Mouse (Mus musculus) layer of hippocampus, adult 8-10 months (tissue): ENCODE measurements around the gene Ugt1a7c. TPM values are rescaled to one million over a fixed set of nuclear protein-coding genes. Genes with fewer than 3 reads are reported as not detected.

Experiments
- DNase-seq, 2 experiments: peaks; one replicate each; pipeline ENCODE4 v3.0.0; 2022; ENCODE audit warnings: low spot score in 2 of 2
- total RNA-seq, 4 experiments: library from RNA; stranded (reverse); gene quantifications; 2 replicates each; pipeline ENCODE4 v1.2.4; 2022

Ugt1a7c gene
- total RNA-seq, 4 experiments from 2014 or later, result 0.37 to 3.8 (median 2.2) TPM

GRCm38 (mm10) chr1:88259643-88260024 is 164.8 kb downstream of the Ugt1a7c start:
- no peak for DNase-seq

DNA sequence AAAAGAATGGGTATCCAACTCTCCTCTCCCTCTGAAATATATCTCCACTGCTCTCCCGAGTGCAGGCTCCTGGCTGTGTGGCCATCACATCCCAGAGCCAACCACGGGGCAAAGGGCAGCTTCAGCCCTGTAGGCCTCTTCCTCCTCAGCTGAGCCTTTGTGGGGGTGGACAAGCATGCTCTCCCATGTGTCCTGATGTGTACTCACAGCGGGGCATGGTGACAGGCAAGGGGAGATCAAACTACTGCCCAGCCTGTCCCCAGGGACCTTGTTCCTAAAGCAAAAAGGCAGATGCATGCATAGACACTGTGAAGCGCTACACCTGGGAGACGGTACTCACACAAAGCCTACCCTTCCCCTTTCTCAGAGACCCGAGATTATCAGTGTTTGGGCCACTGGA is 165.3 kb downstream of the Ugt1a7c start:
- DNase-seq, result peak in 1 of 2 experiments; percentile 48

DNA sequence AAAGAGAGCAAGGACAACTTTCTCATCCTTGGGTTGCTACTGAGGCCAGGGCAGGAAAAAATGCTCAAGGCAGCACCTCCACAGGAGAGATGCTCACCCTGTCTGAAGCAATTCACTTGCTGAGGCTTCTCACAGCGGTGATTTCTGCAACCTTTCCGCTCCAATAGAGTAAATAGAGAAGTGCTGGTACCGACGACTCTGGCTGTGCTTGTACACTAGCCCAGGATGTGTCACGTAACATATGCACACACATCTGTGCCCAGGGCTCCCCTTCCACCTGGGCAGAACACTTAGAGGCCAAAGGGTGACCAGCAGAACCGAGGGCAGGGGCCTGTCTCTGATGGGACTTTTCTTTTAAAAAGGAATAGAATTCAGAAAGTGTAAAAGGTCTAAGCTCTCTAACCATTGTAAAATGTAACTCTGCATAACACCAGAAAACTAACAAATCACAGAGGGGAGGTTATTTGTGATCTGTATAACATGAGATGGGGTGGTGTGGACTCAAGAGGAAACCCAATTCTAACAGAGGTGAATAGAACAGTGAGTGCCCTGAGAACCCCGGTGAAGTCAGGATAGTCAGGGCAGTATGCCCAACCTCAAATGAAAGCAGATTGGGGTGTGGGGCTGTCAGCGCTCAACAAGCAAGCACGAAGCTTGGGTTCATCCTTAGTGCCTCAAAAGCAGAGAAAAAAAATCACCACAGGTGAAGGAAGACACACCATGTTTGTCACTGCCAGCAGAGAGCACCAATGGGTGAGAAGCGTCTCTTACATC is 165.9 kb downstream of the Ugt1a7c start:
- DNase-seq, result no peak

- DNase-seq, result no peak
These were observed 166.8 kb downstream of the Ugt1a7c start for GRCm38 (mm10) chr1:88261706-88262105.

DNA sequence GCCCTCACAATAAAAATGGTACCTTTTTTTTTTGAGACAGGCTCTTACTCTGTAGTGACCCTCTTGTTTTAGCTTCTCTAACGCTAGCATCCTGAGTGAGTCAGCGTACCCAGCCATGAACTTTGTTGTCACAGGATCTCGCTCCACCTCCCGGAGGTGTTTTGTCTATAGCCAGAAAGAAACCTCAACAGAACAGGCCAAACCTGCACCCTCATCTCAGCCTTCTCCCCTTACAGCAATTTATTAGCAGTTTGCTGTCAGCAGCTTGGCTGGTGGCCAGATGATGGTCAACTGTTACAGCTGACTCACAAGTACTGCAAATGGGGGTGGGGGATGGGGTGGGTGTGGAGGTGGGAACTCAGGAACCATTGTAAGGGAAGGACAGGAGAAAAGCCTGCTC is 167.4 kb downstream of the Ugt1a7c start:
- peak; percentile 29 to 63 for DNase-seq

DNA sequence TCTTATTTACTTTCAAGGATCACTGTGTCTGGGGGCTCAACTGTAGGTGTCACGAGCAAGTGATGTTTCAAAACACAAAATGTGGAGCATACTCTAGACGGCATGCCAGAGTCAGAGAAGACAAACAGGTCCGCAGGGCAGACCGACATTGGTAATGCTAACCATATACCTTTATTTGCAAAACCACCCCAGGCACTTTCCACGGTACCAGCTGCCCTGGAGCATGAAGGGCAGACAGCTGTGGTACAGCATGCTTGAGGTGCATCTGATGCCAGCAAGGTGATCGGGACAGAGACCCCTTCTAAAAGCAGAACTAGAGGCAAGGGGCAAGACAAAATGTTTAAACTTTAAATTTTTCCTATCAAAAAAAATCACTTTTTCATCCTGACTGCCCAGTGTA is 168.1 kb downstream of the Ugt1a7c start:
- DNase-seq, result no peak

DNA sequence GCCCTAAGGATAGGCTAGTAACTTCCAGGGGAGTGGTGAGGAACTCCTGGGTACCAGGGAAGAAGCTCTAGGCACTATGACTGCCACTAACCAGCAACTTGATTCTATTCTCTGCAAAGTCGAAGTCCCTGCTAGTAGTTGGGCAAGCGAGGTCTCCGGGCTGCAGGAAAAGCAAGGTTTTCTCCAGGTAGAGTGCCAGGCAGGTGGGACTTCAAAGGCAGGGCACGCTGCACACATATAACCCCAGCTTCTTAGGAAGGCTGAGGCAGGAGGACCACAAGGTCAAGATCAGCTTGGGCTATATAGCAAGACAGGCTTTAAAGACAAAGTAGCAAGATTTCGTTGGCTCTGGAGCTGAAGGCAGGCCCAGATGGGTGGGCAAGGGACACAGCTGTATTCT is 168.9 kb downstream of the Ugt1a7c start:
- DNase-seq, result no peak

GRCm38 (mm10) chr1:88264237-88264868 is 169.5 kb downstream of the Ugt1a7c start:
- no peak for DNase-seq

- DNase-seq, result no peak
These were observed 170.0 kb downstream of the Ugt1a7c start for GRCm38 (mm10) chr1:88264869-88265240.

DNA sequence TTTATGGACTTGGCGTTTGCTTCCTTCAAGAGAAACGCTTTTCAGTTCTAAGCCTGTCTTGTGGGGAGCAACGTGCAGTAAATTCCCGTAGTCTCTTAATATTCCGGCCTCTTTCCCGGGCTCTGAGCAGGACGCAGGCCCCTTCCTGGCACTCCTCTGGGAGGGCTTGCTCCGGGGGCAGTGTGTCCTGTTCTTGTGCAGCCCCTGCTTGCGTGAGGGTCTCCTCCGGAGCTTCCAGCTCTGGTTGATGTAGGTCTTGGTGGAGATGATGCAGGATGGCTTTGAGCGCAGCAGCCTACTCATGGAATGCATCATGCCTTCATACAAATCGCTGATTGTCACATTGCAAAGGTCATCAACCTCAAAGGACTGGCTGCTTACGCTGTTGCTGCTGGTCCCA is 171.3 kb downstream of the Ugt1a7c start:
- DNase-seq, result no peak

DNA sequence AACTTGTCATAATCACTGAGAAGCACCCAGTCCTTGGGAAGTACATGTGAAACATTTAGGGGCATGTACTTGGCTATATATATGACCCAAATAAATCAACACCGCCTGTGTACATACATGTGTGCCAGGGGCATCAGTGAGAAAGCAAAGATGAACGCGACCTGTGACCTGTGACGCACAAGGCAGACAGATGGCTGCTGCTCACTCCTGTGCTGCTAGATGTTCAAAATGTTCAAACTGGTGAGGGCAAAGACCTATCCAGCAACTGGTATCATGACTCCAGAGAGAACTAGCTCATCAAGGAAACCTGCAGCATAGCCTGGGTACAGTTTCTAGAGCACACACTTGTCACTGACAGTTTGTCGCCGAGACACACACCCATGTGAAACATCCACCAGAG is 172.6 kb downstream of the Ugt1a7c start:
- DNase-seq, result no peak

GRCm38 (mm10) chr1:88268070-88268469 is 173.2 kb downstream of the Ugt1a7c start:
- DNase-seq, result no peak

Other genes starting within 250 kb of the Ugt1a7c start
- 100 to 1,000 TPM; 102 to 113 (median 110) TPM for gene Dgkd, start 241.8 kb upstream of the Ugt1a7c start, total RNA-seq
- 10 to 100 TPM; 23.6 to 33.7 (median 25.8) TPM for gene Usp40, start 86.5 kb upstream of the Ugt1a7c start, total RNA-seq
- gene Ugt1a10, start 39.7 kb upstream of the Ugt1a7c start, total RNA-seq, result not detected
- gene Ugt1a9, start 24.3 kb upstream of the Ugt1a7c start, total RNA-seq, result not detected
- gene Ugt1a8, start 7.2 kb upstream of the Ugt1a7c start, total RNA-seq, result not detected
- under 1 TPM in 2 of 4 experiments, not detected in 2; 0.34 TPM for gene Ugt1a6b, start 8.2 kb downstream of the Ugt1a7c start, total RNA-seq
- 1 to 10 TPM; 1.4 to 4.1 (median 2.2) TPM for gene Ugt1a6a, start 39.7 kb downstream of the Ugt1a7c start, total RNA-seq
- under 1 TPM in 1 of 4 experiments, not detected in 3; 0.65 TPM for gene Ugt1a5, start 71.0 kb downstream of the Ugt1a7c start, total RNA-seq
- under 1 TPM in 1 of 4 experiments, not detected in 3; 0.53 TPM for gene Ugt1a2, start 105.5 kb downstream of the Ugt1a7c start, total RNA-seq
- 1 to 10 TPM; 1.7 to 3.7 (median 2.6) TPM for gene Dnajb3, start 110.7 kb downstream of the Ugt1a7c start, total RNA-seq
- not detected for gene Ugt1a1, start 116.9 kb downstream of the Ugt1a7c start, total RNA-seq
- under 1 TPM in 2 of 4 experiments, not detected in 2; 0.06 to 0.16 TPM for gene Mroh2a, start 131.9 kb downstream of the Ugt1a7c start, total RNA-seq
- 10 to 100 TPM; 34.5 to 51.6 (median 42.5) TPM for gene Hjurp, start 182.6 kb downstream of the Ugt1a7c start, total RNA-seq
- under 1 TPM in 2 of 4 experiments, not detected in 2; 0.09 to 0.22 TPM for gene Trpm8, start 182.6 kb downstream of the Ugt1a7c start, total RNA-seq